Mouse (Mus musculus): ENCODE measurements around the gene Arsb. TPM values are rescaled to one million over a fixed set of nuclear protein-coding genes. Genes with fewer than 3 reads are reported as not detected.
"Not testable (repeated sequence)": the region's sequence is repeated elsewhere in the genome, so short reads cannot be mapped to it uniquely, and the experiment has no call there.

Arsb gene
- polyA plus RNA-seq, 1 experiment from 2014 or later: 7.9 TPM

- Histone ChIP-seq H3K27me3 (replicated peaks; ENCODE audit: control insufficient read depth, insufficient read depth, low read length) (no peaks in the 10 kb centered on the region), H3K27ac (ENCODE audit: low read depth, low read length) (no peak overlapping the region), H3K4me3 (ENCODE audit: low read depth, low read length) (no peak overlapping the region), H3K4me1 (replicated peaks; ENCODE audit: control insufficient read depth, insufficient read depth, low read length) (no peaks in the 10 kb centered on the region), H3K9ac (ENCODE audit: low read depth, low read length) (no peak overlapping the region), H3K4me2 (replicated peaks; ENCODE audit: low read depth) (no peak overlapping the region), H3K36me3 (ENCODE audit: control insufficient read depth, insufficient read depth) (no peaks in the 10 kb centered on the region), H3K9me3 (ENCODE audit: control insufficient read depth) (no peaks in the 10 kb centered on the region)
- 70% methylated on average over 5 of the region's 5 CpGs for WGBS
- no peak for ATAC-seq
- TF ChIP-seq CTCF (IDR thresholded peaks at IDR 0.05; ENCODE audit: low read depth): no peak
These were observed 25.7 kb downstream of the Arsb start for GRCm38 (mm10) chr13:93797011-93797600.

GRCm38 (mm10) chr13:93810311-93810710, 38.9 kb downstream of the Arsb start:
- not testable (repeated sequence) for H3K4me1 ChIP-seq (replicated peaks; ENCODE audit: control insufficient read depth, insufficient read depth, low read length); H3K4me3 ChIP-seq (ENCODE audit: low read depth, low read length); H3K36me3 ChIP-seq (ENCODE audit: control insufficient read depth, insufficient read depth); H3K27me3 ChIP-seq (replicated peaks; ENCODE audit: control insufficient read depth, insufficient read depth, low read length); H3K9me3 ChIP-seq (ENCODE audit: control insufficient read depth); ATAC-seq; H3K27ac ChIP-seq (ENCODE audit: low read depth, low read length); H3K4me2 ChIP-seq (replicated peaks; ENCODE audit: low read depth); H3K9ac ChIP-seq (ENCODE audit: low read depth, low read length)
- 81% methylated on average over 2 of the region's 2 CpGs for WGBS

GRCm38 (mm10) chr13:93814081-93814480, 42.7 kb downstream of the Arsb start:
- WGBS: 82% methylated on average over 6 of the region's 6 CpGs
- no peak for TF ChIP-seq CTCF (IDR thresholded peaks at IDR 0.05; ENCODE audit: low read depth)
- Histone ChIP-seq H3K9me3 (ENCODE audit: control insufficient read depth) (no peaks in the 10 kb centered on the region), H3K9ac (ENCODE audit: low read depth, low read length) (no peak overlapping the region), H3K4me2 (replicated peaks; ENCODE audit: low read depth) (no peak overlapping the region), H3K27ac (ENCODE audit: low read depth, low read length) (no peak overlapping the region), H3K4me3 (ENCODE audit: low read depth, low read length) (no peak overlapping the region), H3K4me1 (replicated peaks; ENCODE audit: control insufficient read depth, insufficient read depth, low read length) (no peaks in the 10 kb centered on the region), H3K27me3 (replicated peaks; ENCODE audit: control insufficient read depth, insufficient read depth, low read length) (no peaks in the 10 kb centered on the region), H3K36me3 (ENCODE audit: control insufficient read depth, insufficient read depth) (no peaks in the 10 kb centered on the region)
- ATAC-seq: no peak

GRCm38 (mm10) chr13:93814676-93815075, 43.2 kb downstream of the Arsb start:
- Histone ChIP-seq H3K4me2 (replicated peaks; ENCODE audit: low read depth) (no peak overlapping the region), H3K9ac (ENCODE audit: low read depth, low read length) (no peak overlapping the region), H3K36me3 (ENCODE audit: control insufficient read depth, insufficient read depth) (no peaks in the 10 kb centered on the region), H3K27ac (ENCODE audit: low read depth, low read length) (no peak overlapping the region), H3K4me3 (ENCODE audit: low read depth, low read length) (no peak overlapping the region), H3K9me3 (ENCODE audit: control insufficient read depth) (no peaks in the 10 kb centered on the region), H3K4me1 (replicated peaks; ENCODE audit: control insufficient read depth, insufficient read depth, low read length) (no peaks in the 10 kb centered on the region), H3K27me3 (replicated peaks; ENCODE audit: control insufficient read depth, insufficient read depth, low read length) (no peaks in the 10 kb centered on the region)
- no peak for TF ChIP-seq CTCF (IDR thresholded peaks at IDR 0.05; ENCODE audit: low read depth)
- WGBS: 92% methylated on average over 12 of the region's 12 CpGs
- no peak for ATAC-seq

GRCm38 (mm10) chr13:93815128-93815527, 43.7 kb downstream of the Arsb start:
- H3K4me1 ChIP-seq (replicated peaks; ENCODE audit: control insufficient read depth, insufficient read depth, low read length): no peaks in the 10 kb centered on the region
- H3K4me2 ChIP-seq (replicated peaks; ENCODE audit: low read depth): no peak overlapping the region
- no peak overlapping the region for H3K4me3 ChIP-seq (ENCODE audit: low read depth, low read length)
- H3K27ac ChIP-seq (ENCODE audit: low read depth, low read length): no peak overlapping the region
- H3K36me3 ChIP-seq (ENCODE audit: control insufficient read depth, insufficient read depth): no peaks in the 10 kb centered on the region
- no peaks in the 10 kb centered on the region for H3K9me3 ChIP-seq (ENCODE audit: control insufficient read depth)
- H3K9ac ChIP-seq (ENCODE audit: low read depth, low read length): no peak overlapping the region
- ATAC-seq: no peak
- no peaks in the 10 kb centered on the region for H3K27me3 ChIP-seq (replicated peaks; ENCODE audit: control insufficient read depth, insufficient read depth, low read length)
- WGBS: 94% methylated on average over 11 of the region's 11 CpGs
- TF ChIP-seq CTCF (IDR thresholded peaks at IDR 0.05; ENCODE audit: low read depth): no peak

DNA sequence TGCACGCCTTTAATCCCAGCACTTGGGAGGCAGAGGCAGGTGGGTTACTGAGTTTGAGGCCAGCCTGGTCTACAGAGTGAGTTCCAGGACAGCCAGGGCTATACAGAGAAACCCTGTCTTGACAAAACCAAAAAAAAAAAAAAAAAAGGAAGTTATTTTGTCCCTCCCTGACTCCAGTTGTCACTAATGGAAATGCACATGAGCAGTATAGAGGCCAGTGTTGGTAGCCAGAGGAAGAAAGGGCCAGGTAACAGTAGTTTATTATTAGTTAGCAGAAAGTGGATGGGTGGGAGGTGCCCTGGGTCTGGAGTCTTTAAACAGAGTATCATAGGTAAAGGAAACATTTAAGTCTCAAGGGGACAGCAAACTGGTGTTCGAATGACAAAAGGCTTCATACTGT, 44.7 kb downstream of the Arsb start:
- Histone ChIP-seq H3K9me3 (ENCODE audit: control insufficient read depth) (no peaks in the 10 kb centered on the region), H3K27me3 (replicated peaks; ENCODE audit: control insufficient read depth, insufficient read depth, low read length) (no peaks in the 10 kb centered on the region), H3K4me2 (replicated peaks; ENCODE audit: low read depth) (no peak overlapping the region), H3K4me3 (ENCODE audit: low read depth, low read length) (no peak overlapping the region), H3K27ac (ENCODE audit: low read depth, low read length) (no peak overlapping the region), H3K4me1 (replicated peaks; ENCODE audit: control insufficient read depth, insufficient read depth, low read length) (no peaks in the 10 kb centered on the region), H3K9ac (ENCODE audit: low read depth, low read length) (no peak overlapping the region), H3K36me3 (ENCODE audit: control insufficient read depth, insufficient read depth) (no peaks in the 10 kb centered on the region)
- ATAC-seq: no peak
- TF ChIP-seq CTCF (IDR thresholded peaks at IDR 0.05; ENCODE audit: low read depth): no peak
- 90% methylated on average over 2 of the region's 2 CpGs for WGBS

Data from intestine, postnatal 0 days (tissue).